Mouse (Mus musculus) limb, embryonic 14.5 days (tissue): ENCODE results near the gene Taok1. TPM values are rescaled to one million over a fixed set of nuclear protein-coding genes. Genes with fewer than 3 reads are reported as not detected.
A peak's percentile ranks its signal among the peaks of the same experiment; 100 is the strongest.

ENCODE experiments used
- ATAC-seq: fragments of 200-750 bp; cut with Nextera tagmentation; 2 replicates; pipeline ENCODE4 v1.8.0; 2017; ENCODE audit warnings: low read depth, moderate number of reproducible peaks, moderate TSS enrichment; ENCODE audit not compliant: low FRiP score
- DNase-seq: peaks from one replicate; pipeline ENCODE4 v3.0.0-alpha.2; 2015; ENCODE audit warnings: low spot score
- H3K27ac ChIP-seq: fragments of 300-500 bp; sonication (generic); replicated peaks from 2 replicates; pipeline ENCODE4 v1.5.1; 2014; ENCODE audit warnings: low read depth, mild to moderate bottlenecking, low read length, moderate library complexity, mixed read lengths
- H3K27me3 ChIP-seq: fragments of 300-500 bp; sonication (generic); 2 replicates; pipeline ENCODE4 v1.6.1; 2014; ENCODE audit warnings: low read length, mixed read lengths; ENCODE audit not compliant: control insufficient read depth, insufficient read depth
- H3K36me3 ChIP-seq: fragments of 300-500 bp; sonication (generic); 2 replicates; pipeline ENCODE4 v1.6.1; 2014; ENCODE audit warnings: mild to moderate bottlenecking, low read length, moderate library complexity, mixed read lengths; ENCODE audit not compliant: control insufficient read depth, insufficient read depth
- H3K4me1 ChIP-seq: fragments of 300-500 bp; sonication (generic); 2 replicates; pipeline ENCODE4 v1.6.1; 2014; ENCODE audit warnings: antibody characterized with exemption, low read length, mixed read lengths; ENCODE audit not compliant: control insufficient read depth, insufficient read depth
- H3K4me2 ChIP-seq: fragments of 300-500 bp; sonication (generic); replicated peaks from 2 replicates; pipeline ENCODE4 v1.6.1; 2014; ENCODE audit warnings: low read depth, mild to moderate bottlenecking, low read length, moderate library complexity; ENCODE audit not compliant: severe bottlenecking
- H3K4me3 ChIP-seq: fragments of 300-500 bp; sonication (generic); replicated peaks from 2 replicates; pipeline ENCODE4 v1.5.1; 2014; ENCODE audit warnings: low read length
- H3K9ac ChIP-seq: fragments of 300-500 bp; sonication (generic); 2 replicates; pipeline ENCODE4 v1.6.1; 2014; ENCODE audit warnings: mild to moderate bottlenecking, low read depth, low read length, moderate library complexity; ENCODE audit not compliant: severe bottlenecking
- H3K9me3 ChIP-seq: fragments of 300-500 bp; sonication (generic); 2 replicates; pipeline ENCODE4 v1.6.1; 2016; ENCODE audit warnings: low read length; ENCODE audit not compliant: control insufficient read depth
- POLR2A ChIP-seq: fragments of 200-500 bp; IDR thresholded peaks from 2 replicates; pipeline ENCODE4 v1.8.0; 2012; ENCODE audit warnings: inconsistent platforms, mild to moderate bottlenecking, moderate library complexity, borderline replicate concordance; ENCODE audit not compliant: insufficient read depth, insufficient read length; ENCODE audit errors: extremely low read depth
- WGBS: fragments of 180-500 bp; shearing (Covaris S2); extraction: QIAGEN DNeasy Blood & Tissue Kit; methylation state at CpG from one replicate; pipeline ENCODE4 v1.1.7; 2014; 5-methylcytosine and 5-hydroxymethylcytosine counted together
- polyA plus RNA-seq, 2 experiments: library from polyadenylated mRNA; depleted of rRNA in 1 of 2; stranded (reverse) in 1 of 2; unstranded in 1 of 2; fragments of >200 nt; fragmentation: Nextera tagmentation in 1 of 2; extraction: Ambion mirVana in 1 of 2; gene quantifications; 2 replicates each; pipeline versions ENCODE4 v1.2.1 to v1.2.3; 2012 to 2014

Gene Taok1
- polyA plus RNA-seq, 2 experiments: 11.8 to 19.2 TPM

GRCm38 (mm10) chr11:77493512-77494343 lies 113.9 kb downstream of the Taok1 start, which contains the start of gene Git1:
Gene Git1 (plus strand): TSS chr11:77493562.
- WGBS: 2% methylated on average over 29 of the region's 74 CpGs
- ATAC-seq: no peak
- peaks cover 42% of the 10 kb centered on the region for H3K4me1 ChIP-seq

GRCm38 (mm10) chr11:77492911-77493332 lies 114.7 kb downstream of the Taok1 start:
- Histone ChIP-seq H3K4me2 (peak overlapping the region; percentile 95), H3K27ac (peak overlapping the region; percentile 80), H3K36me3 (0 out of 2 replicates have a peak, but pooled peaks cover 2% of the 10 kb centered on the region), H3K9me3 (no peaks in the 10 kb centered on the region), H3K27me3 (no peaks in the 10 kb centered on the region), H3K4me3 (peak overlapping the region; percentile 54), H3K4me1 (peaks cover 50% of the 10 kb centered on the region), H3K9ac (peak overlapping the region; percentile 88)
- WGBS: under 1% methylated on average over 20 of the region's 32 CpGs
- peak; percentile 95 for DNase-seq
- peak; percentile 78 for ATAC-seq
- peak; percentile 65; the same call in 1 of the 2 replicates for TF ChIP-seq POLR2A

More at GRCm38 (mm10) chr11:77493512-77494343, 113.9 kb downstream of the Taok1 start, which contains the start of gene Git1:
- H3K9me3 ChIP-seq: no peaks in the 10 kb centered on the region
- peak within 1 kb of the TSS; percentile 88 for H3K9ac ChIP-seq
- H3K27ac ChIP-seq: peak within 1 kb of the TSS; percentile 80
- no peaks in the 10 kb centered on the region for H3K27me3 ChIP-seq
- peak within 1 kb of the TSS; percentile 76 for H3K4me3 ChIP-seq
- DNase-seq: no peak
- peak within 1 kb of the TSS; percentile 95 for H3K4me2 ChIP-seq
- TF ChIP-seq POLR2A: no peak
- H3K36me3 ChIP-seq: no peaks in the 10 kb centered on the region

- H3K4me3 ChIP-seq: peak overlapping the region; percentile 54
- no peaks in the 10 kb centered on the region for H3K9me3 ChIP-seq
- H3K36me3 ChIP-seq: 0 out of 2 replicates have a peak, but pooled peaks cover 3% of the 10 kb centered on the region
- H3K4me1 ChIP-seq: peaks cover 54% of the 10 kb centered on the region
- no peak for TF ChIP-seq POLR2A
- ATAC-seq: no peak
- peak overlapping the region; percentile 80 for H3K27ac ChIP-seq
- DNase-seq: no peak
- WGBS: 1% methylated on average over 18 of the region's 18 CpGs
- peak overlapping the region; percentile 95 for H3K4me2 ChIP-seq
- H3K27me3 ChIP-seq: no peaks in the 10 kb centered on the region
- H3K9ac ChIP-seq: peak overlapping the region; percentile 88
These were observed 115.2 kb downstream of the Taok1 start for GRCm38 (mm10) chr11:77492311-77492871.

- DNase-seq (peak; percentile 92), ATAC-seq (peak; percentile 80)
- TF ChIP-seq POLR2A: no peak
- H3K27ac ChIP-seq: peak overlapping the region; percentile 80
- H3K4me2 ChIP-seq: peak overlapping the region; percentile 95
- H3K4me3 ChIP-seq: peak overlapping the region; percentile 54
- 0 out of 2 replicates have a peak overlapping the region, but pooled peaks have one; percentile 3 for H3K9ac ChIP-seq
- peaks cover 54% of the 10 kb centered on the region for H3K4me1 ChIP-seq
- no peaks in the 10 kb centered on the region for H3K27me3 ChIP-seq
- H3K9me3 ChIP-seq: no peaks in the 10 kb centered on the region
- 0 out of 2 replicates have a peak, but pooled peaks cover 3% of the 10 kb centered on the region for H3K36me3 ChIP-seq
- WGBS: under 1% methylated on average over 23 of the region's 23 CpGs
These were observed 115.9 kb downstream of the Taok1 start for GRCm38 (mm10) chr11:77491502-77492291.
